Mouse (Mus musculus) R1 (cell line): ENCODE measurements at regions not wholly inside any gene's neighbourhood (a gene's known extent, or its start where the extent isn't known, plus 50 kb on each side); places are given as distances from the start of the nearest gene placed in this dataset.

Source experiments
- DNase-seq: peaks from one replicate; pipeline ENCODE4 v3.0.0-alpha.2; 2018; ENCODE audit warnings: low read depth, low spot score

GRCm38 (mm10) chr19:20035223-20035622 is 355.5 kb downstream of the Anxa1 start:
- DNase-seq: no peak

- no peak for DNase-seq
These were observed 363.0 kb downstream of the Anxa1 start for GRCm38 (mm10) chr19:20027667-20028282.

GRCm38 (mm10) chr19:20014114-20014513 is 376.6 kb downstream of the Anxa1 start:
- no peak for DNase-seq

GRCm38 (mm10) chr19:20009801-20010441 is 380.8 kb downstream of the Anxa1 start:
- DNase-seq: no peak

- DNase-seq: no peak
These were observed 384.7 kb downstream of the Anxa1 start for GRCm38 (mm10) chr19:20005932-20006625.

GRCm38 (mm10) chr19:19987255-19987654 is 403.5 kb downstream of the Anxa1 start:
- no peak for DNase-seq

GRCm38 (mm10) chr19:19978816-19979215 is 411.9 kb downstream of the Anxa1 start:
- DNase-seq: no peak

GRCm38 (mm10) chr19:19977609-19978259 is 413.0 kb downstream of the Anxa1 start:
- no peak for DNase-seq

- DNase-seq: no peak
These were observed 414.0 kb downstream of the Anxa1 start for GRCm38 (mm10) chr19:19976776-19977175.

GRCm38 (mm10) chr19:19969780-19970512 is 420.8 kb downstream of the Anxa1 start:
- DNase-seq: no peak

- no peak for DNase-seq
These were observed 421.4 kb downstream of the Anxa1 start for GRCm38 (mm10) chr19:19969335-19969734.

- peak; percentile 61 for DNase-seq
These were observed 445.5 kb downstream of the Anxa1 start for GRCm38 (mm10) chr19:19945247-19945646.

- no peak for DNase-seq
These were observed 448.0 kb downstream of the Anxa1 start for GRCm38 (mm10) chr19:19942697-19943096.

GRCm38 (mm10) chr19:19921109-19921508 is 469.6 kb downstream of the Anxa1 start:
- DNase-seq: no peak

- DNase-seq: no peak
These were observed 504.6 kb downstream of the Anxa1 start for GRCm38 (mm10) chr19:19885933-19886710.

GRCm38 (mm10) chr19:19880895-19881294 is 509.8 kb downstream of the Anxa1 start:
- DNase-seq: no peak

- no peak for DNase-seq
These were observed 542.6 kb downstream of the Anxa1 start for GRCm38 (mm10) chr19:19848152-19848551.

GRCm38 (mm10) chr19:19807992-19808391 is 582.8 kb downstream of the Anxa1 start:
- no peak for DNase-seq

GRCm38 (mm10) chr19:19793835-19794234 is 596.9 kb downstream of the Anxa1 start:
- peak; percentile 1 for DNase-seq

- DNase-seq: no peak
These were observed 607.2 kb downstream of the Anxa1 start for GRCm38 (mm10) chr19:19783507-19783906.

GRCm38 (mm10) chr19:19777891-19778290 is 612.9 kb downstream of the Anxa1 start:
- DNase-seq: no peak
